Mouse (Mus musculus) forebrain, embryonic 11.5 days (tissue): ENCODE results near the gene Olfr356. TPM values are rescaled to one million over a fixed set of nuclear protein-coding genes. Genes with fewer than 3 reads are reported as not detected.

Source experiments
- ATAC-seq: fragments of 200-750 bp; cut with Nextera tagmentation; replicated peaks from 2 replicates; pipeline ENCODE4 v1.8.0; 2017; ENCODE audit warnings: moderate TSS enrichment; ENCODE audit not compliant: low FRiP score
- DNase-seq: peaks from one replicate; pipeline ENCODE4 v3.0.0-alpha.2; 2017; ENCODE audit warnings: low spot score
- H3K27ac ChIP-seq: fragments of 300-500 bp; sonication (generic); 2 replicates; pipeline ENCODE4 v1.5.1; 2014; ENCODE audit warnings: low read depth, low read length
- H3K27me3 ChIP-seq: fragments of 300-500 bp; sonication (generic); 2 replicates; pipeline ENCODE4 v1.6.1; 2014; ENCODE audit warnings: mild to moderate bottlenecking, low read length, mixed read lengths; ENCODE audit not compliant: control insufficient read depth, insufficient read depth
- H3K36me3 ChIP-seq: fragments of 300-500 bp; sonication (generic); 2 replicates; pipeline ENCODE4 v1.6.1; 2014; ENCODE audit warnings: mild to moderate bottlenecking, low read length, moderate library complexity, mixed read lengths; ENCODE audit not compliant: control insufficient read depth, insufficient read depth
- H3K4me1 ChIP-seq: fragments of 300-500 bp; sonication (generic); replicated peaks from 2 replicates; pipeline ENCODE4 v1.6.1; 2014; ENCODE audit warnings: low read length, mixed read lengths; ENCODE audit not compliant: control insufficient read depth, insufficient read depth
- H3K4me2 ChIP-seq: fragments of 300-500 bp; sonication (generic); 2 replicates; pipeline ENCODE4 v1.6.1; 2014; ENCODE audit warnings: low read depth, mild to moderate bottlenecking, low read length, moderate library complexity, mixed read lengths; ENCODE audit not compliant: severe bottlenecking
- H3K4me3 ChIP-seq: fragments of 300-500 bp; sonication (generic); 2 replicates; pipeline ENCODE4 v1.5.1; 2014; ENCODE audit warnings: low read depth, low read length
- H3K9ac ChIP-seq: fragments of 300-500 bp; sonication (generic); 2 replicates; pipeline ENCODE4 v1.6.1; 2014; ENCODE audit warnings: low read length
- H3K9me3 ChIP-seq: fragments of 300-500 bp; sonication (generic); 2 replicates; pipeline ENCODE4 v1.6.1; 2016; ENCODE audit warnings: low read length, mixed read lengths; ENCODE audit not compliant: control insufficient read depth
- WGBS: fragments of 180-500 bp; shearing (Covaris S2); extraction: QIAGEN DNeasy Blood & Tissue Kit; methylation state at CpG from one replicate; pipeline ENCODE4 v1.1.7; 2014; 5-methylcytosine and 5-hydroxymethylcytosine counted together
- polyA plus RNA-seq: library from polyadenylated mRNA; unstranded; fragments of >200 nt; fragmentation: Nextera tagmentation; extraction: Ambion mirVana; gene quantifications from 2 replicates; pipeline ENCODE4 v1.2.1, GENCODE M21; 2014

Gene Olfr356
- not detected in 2 replicates for polyA plus RNA-seq

GRCm38 (mm10) chr2:36936821-36937220 lies at the start of gene Olfr356:
Olfr356 (plus strand) TSS chr2:36937121.
- no peak within 1 kb of the TSS for H3K4me2 ChIP-seq
- H3K4me3 ChIP-seq: no peak within 1 kb of the TSS
- DNase-seq (no peak), ATAC-seq (no peak)
- H3K27me3 ChIP-seq: no peaks in the 10 kb centered on the region
- WGBS: 81% methylated on average over 2 of the region's 2 CpGs
- H3K27ac ChIP-seq: no peak within 1 kb of the TSS
- no peak within 1 kb of the TSS for H3K9ac ChIP-seq
- H3K36me3 ChIP-seq: no peaks in the 10 kb centered on the region
- no peaks in the 10 kb centered on the region for H3K4me1 ChIP-seq
- H3K9me3 ChIP-seq: no peaks in the 10 kb centered on the region; the same call in 1 of the 2 replicates

- DNase-seq (no peak), ATAC-seq (no peak)
- no peak within 1 kb of the TSS for H3K4me3 ChIP-seq
- H3K4me1 ChIP-seq: no peaks in the 10 kb centered on the region
- H3K36me3 ChIP-seq: no peaks in the 10 kb centered on the region
- no peaks in the 10 kb centered on the region for H3K27me3 ChIP-seq
- H3K9me3 ChIP-seq: peaks cover 4% of the 10 kb centered on the region; the same call in 1 of the 2 replicates
- H3K27ac ChIP-seq: no peak within 1 kb of the TSS
- no peak within 1 kb of the TSS for H3K4me2 ChIP-seq
- no peak within 1 kb of the TSS for H3K9ac ChIP-seq
Measured at GRCm38 (mm10) chr2:36892836-36893235, 44.1 kb upstream of the Olfr356 start, which contains the start of gene Olfr353. Olfr353 (minus strand) TSS chr2:36892936.

- ATAC-seq (no peak), DNase-seq (no peak)
- Histone ChIP-seq H3K4me2 (no peak overlapping the region), H3K36me3 (no peaks in the 10 kb centered on the region), H3K4me1 (no peaks in the 10 kb centered on the region), H3K27me3 (no peaks in the 10 kb centered on the region), H3K4me3 (no peak overlapping the region), H3K9me3 (peaks cover 4% of the 10 kb centered on the region; the same call in 1 of the 2 replicates), H3K9ac (no peak overlapping the region), H3K27ac (no peak overlapping the region)
Measured at GRCm38 (mm10) chr2:36897114-36897513, 39.8 kb upstream of the Olfr356 start.

- Histone ChIP-seq H3K9ac (no peak within 1 kb of the TSS), H3K4me3 (no peak within 1 kb of the TSS), H3K36me3 (no peaks in the 10 kb centered on the region), H3K9me3 (no peaks in the 10 kb centered on the region; the same call in 1 of the 2 replicates), H3K27ac (no peak within 1 kb of the TSS), H3K27me3 (no peaks in the 10 kb centered on the region), H3K4me2 (no peak within 1 kb of the TSS), H3K4me1 (no peaks in the 10 kb centered on the region)
- DNase-seq (no peak), ATAC-seq (no peak)
Measured at GRCm38 (mm10) chr2:36905380-36905779, 31.5 kb upstream of the Olfr356 start, which contains the start of gene Olfr354. Olfr354 (plus strand) TSS chr2:36905680.

GRCm38 (mm10) chr2:36928797-36929196 lies 8.1 kb upstream of the Olfr356 start, which contains the start of gene Olfr355:
Olfr355 (minus strand) TSS chr2:36928897.
- H3K36me3 ChIP-seq: no peaks in the 10 kb centered on the region
- H3K27ac ChIP-seq: no peak within 1 kb of the TSS
- H3K4me2 ChIP-seq: no peak within 1 kb of the TSS
- H3K4me3 ChIP-seq: no peak within 1 kb of the TSS
- ATAC-seq (no peak), DNase-seq (no peak)
- H3K9ac ChIP-seq: no peak within 1 kb of the TSS
- no peaks in the 10 kb centered on the region for H3K27me3 ChIP-seq
- no peaks in the 10 kb centered on the region for H3K4me1 ChIP-seq
- no peaks in the 10 kb centered on the region; the same call in 1 of the 2 replicates for H3K9me3 ChIP-seq

Other genes starting within 250 kb of the Olfr356 start
- gene Olfr347, start 205.2 kb upstream of the Olfr356 start, polyA plus RNA-seq: not detected in 2 replicates
- gene Olfr348, start 152.8 kb upstream of the Olfr356 start, polyA plus RNA-seq: not detected in 2 replicates
- gene Olfr50, start 146.6 kb upstream of the Olfr356 start, polyA plus RNA-seq: not detected in 2 replicates
- not detected in 2 replicates for gene Olfr3, start 120.1 kb upstream of the Olfr356 start, polyA plus RNA-seq
- gene Olfr350, start 90.8 kb upstream of the Olfr356 start, polyA plus RNA-seq: not detected in 2 replicates
- gene Olfr351, start 74.5 kb upstream of the Olfr356 start, polyA plus RNA-seq: not detected in 2 replicates
- not detected in 2 replicates for gene Olfr352, start 68.7 kb upstream of the Olfr356 start, polyA plus RNA-seq
- gene Olfr353, start 44.2 kb upstream of the Olfr356 start, polyA plus RNA-seq: not detected in 2 replicates
- not detected in 2 replicates for gene Olfr354, start 31.4 kb upstream of the Olfr356 start, polyA plus RNA-seq
- not detected in 2 replicates for gene Olfr355, start 8.2 kb upstream of the Olfr356 start, polyA plus RNA-seq
- gene Olfr357, start 56.7 kb downstream of the Olfr356 start, polyA plus RNA-seq: not detected in 2 replicates
- not detected in 2 replicates for gene Olfr358, start 72.2 kb downstream of the Olfr356 start, polyA plus RNA-seq
- gene Olfr360, start 128.6 kb downstream of the Olfr356 start, polyA plus RNA-seq: not detected in 2 replicates
- gene Olfr361, start 152.2 kb downstream of the Olfr356 start, polyA plus RNA-seq: not detected in 2 replicates
- gene Olfr362, start 180.8 kb downstream of the Olfr356 start, polyA plus RNA-seq: not detected in 2 replicates
- gene Olfr364-ps1, start 202.2 kb downstream of the Olfr356 start, polyA plus RNA-seq: not detected in 2 replicates